Mouse (Mus musculus) adrenal gland, postnatal 14 days (tissue): ENCODE measurements around the gene Rpl11. TPM values are rescaled to one million over a fixed set of nuclear protein-coding genes. Genes with fewer than 3 reads are reported as not detected.
A peak's percentile ranks its signal among the peaks of the same experiment; 100 is the strongest.

Source experiments
- DNase-seq: peaks from one replicate; pipeline ENCODE4 v3.0.0; 2021; ENCODE audit warnings: mixed read lengths
- total RNA-seq: library from RNA; stranded (reverse); gene quantifications from 2 replicates; pipeline ENCODE4 v1.2.3, GENCODE M21; 2021

Gene Rpl11
- total RNA-seq, 1 experiment from 2014 or later, result 722 TPM

DNA sequence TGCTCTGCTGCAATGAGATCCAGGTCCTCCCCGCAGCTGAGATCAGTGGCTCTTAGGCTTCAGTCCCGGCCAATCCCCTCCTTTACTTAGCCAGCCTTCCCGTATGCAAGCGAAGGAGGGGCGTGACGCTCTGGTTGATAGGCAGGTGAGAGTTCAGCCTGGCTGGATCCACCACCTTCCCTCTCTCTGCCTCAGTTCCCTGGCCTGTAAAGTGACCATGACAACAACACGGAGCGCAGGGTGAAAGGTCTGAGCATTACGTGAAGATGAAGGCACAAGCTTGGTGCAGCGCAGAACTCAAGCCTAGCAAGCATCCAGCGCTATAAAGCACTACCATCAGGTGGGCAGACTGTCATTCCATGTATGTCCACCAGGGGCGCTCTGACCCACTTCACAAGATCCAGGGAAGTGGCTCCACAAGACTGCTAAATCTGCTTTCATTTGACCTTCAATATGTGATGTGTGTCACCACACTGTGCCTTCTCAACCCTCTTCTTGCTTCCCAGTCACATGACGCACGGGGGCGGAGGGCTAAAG is 18.0 kb upstream of the Rpl11 start:
- peak; percentile 89 for DNase-seq

DNA sequence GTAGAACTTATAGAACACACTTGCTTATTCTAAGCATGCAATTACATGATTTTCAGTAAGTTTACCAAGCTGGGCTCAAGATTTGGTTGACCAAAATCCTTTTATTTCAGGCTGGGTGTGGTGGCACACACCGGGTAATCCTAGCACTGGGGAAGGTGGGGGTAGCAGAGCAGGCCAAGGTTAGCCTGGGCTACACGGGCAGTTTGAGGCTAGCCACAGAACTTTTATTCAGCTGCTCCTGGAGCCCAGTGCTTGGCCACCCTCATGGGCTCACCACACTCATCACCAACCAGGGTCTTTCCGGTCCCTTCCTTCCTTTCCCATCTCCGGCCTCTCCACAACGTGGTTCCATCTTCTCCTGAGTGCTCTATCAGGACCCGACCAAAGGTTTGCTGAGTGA is 17.4 kb upstream of the Rpl11 start:
- DNase-seq, result no peak

DNA sequence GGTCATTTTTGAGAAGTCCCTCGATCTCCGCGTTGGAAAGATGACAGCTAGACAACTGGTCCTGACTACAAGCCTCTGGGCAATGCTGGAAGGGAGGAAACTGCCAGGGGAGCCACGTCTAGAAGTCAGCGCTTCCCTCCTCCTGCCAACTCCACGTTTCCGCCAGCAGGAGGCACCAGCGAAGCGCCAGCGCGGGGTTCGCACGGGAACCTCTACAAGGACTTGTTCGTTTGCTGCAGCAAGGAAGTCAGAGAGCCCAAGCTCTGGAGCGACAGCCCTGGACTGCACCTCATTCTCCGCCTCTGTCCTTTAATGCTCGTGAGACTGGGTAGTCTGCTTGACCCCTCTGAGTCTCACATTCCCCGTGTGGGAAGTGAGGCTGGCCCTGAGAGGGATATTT is 16.7 kb upstream of the Rpl11 start:
- peak; percentile 92 for DNase-seq

DNA sequence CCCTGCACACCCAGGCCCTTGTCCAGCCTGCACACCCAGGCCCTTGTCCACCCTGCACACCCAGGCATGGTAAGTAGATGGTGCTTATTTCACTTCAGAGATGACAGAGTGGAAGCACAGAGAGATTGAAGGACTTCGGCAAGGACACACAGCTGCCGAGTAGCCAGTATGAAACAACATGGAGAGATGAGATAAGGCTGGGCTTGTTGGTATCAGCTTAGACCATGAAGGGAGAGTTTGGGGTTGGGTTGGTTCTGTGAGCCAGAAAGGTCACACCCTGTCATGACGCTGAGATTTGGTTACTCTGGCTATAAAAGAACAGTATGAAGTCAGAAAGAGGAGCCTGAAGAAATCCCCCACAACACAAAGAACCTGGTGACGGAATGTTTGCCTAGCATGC is 16.1 kb upstream of the Rpl11 start:
- no peak for DNase-seq

DNA sequence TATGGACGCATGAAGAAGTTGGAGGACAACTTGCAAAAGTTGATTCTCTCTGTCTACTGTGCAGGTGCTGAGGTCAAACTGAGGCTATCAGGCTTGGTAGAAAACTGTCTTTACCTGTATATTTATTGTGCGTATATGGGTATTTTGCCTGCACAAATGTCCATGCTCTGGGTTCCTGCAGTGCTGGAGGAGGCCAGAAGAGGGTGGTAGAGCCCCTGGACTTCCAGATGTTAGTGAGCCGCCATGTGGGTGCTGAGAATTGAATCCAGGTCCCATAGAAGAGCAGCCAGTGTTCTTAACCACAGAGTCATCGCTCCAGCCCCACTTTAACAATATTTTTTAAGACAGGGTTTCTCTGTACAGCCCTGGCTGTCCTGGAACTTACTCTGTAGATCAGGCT is 9.9 kb upstream of the Rpl11 start:
- DNase-seq, result no peak

DNA sequence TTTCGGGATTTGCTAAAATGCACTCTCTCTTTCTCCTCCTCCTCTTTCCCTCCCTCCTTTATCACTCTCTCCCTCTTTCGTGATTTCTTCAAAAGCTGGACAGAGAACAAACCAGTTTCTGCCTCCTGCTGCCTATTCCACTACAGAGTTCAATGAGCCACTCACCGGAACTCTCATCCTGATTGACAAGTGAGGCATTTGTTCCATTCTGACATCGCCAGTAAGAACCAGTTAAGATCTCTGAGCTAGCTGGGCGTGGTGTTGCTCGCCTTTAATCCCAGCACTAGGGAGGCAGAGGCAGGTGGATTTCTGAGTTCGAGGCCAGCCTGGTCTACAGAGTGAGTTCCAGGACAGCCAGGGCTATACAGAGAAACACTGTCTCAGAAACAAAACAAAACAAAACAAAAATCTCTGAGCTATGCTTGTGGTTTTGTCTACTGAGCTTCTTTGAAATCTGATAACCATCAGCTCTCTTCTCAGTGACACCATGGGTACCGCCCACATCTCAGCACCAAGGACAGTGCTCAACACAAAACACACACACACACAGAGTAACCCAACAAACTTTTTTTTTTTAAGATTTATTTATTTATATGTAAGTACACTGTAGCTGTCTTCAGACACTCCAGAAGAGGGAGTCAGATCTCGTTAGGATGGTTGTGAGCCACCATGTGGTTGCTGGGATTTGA is 6.7 kb upstream of the Rpl11 start:
- peak; percentile 49 for DNase-seq

DNA sequence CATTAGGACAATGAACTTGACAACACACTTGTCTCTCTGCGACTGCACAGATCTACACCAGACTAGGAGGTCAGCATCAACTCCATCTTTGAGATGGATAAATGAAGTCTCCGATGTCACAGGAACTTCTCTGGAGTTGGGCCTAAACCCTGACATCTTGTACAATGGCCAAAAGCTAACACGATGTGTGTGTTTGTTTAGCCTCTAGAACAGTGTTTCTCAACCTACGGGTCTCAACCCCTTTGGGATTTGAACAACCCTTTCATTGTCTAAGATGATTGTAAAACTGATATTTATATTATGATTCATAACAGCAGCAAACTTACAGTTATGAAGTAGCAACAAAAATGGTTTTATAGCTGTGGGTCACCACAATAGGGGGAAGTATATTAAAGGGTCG is 4.7 kb upstream of the Rpl11 start:
- DNase-seq, result no peak

DNA sequence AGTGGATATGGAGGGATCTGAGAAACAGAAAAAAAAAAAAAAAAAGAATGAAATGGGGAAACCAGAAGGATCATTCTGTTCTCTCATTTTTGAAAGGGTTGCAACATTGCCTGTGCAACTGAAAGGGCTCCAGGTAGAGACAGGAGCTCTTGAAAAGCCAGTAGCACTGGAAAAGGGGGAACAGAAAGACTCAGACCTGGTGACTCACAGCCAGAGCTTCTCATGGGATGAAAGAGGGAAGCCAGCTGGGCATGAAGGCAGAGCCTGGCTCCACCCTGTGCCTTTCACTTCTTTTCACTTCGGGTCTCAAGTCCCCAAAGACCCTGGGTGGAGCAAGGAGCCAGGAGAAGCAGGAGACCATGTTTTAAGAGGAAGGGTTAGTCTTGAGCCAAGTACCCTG is 2.8 kb upstream of the Rpl11 start:
- no peak for DNase-seq

DNA sequence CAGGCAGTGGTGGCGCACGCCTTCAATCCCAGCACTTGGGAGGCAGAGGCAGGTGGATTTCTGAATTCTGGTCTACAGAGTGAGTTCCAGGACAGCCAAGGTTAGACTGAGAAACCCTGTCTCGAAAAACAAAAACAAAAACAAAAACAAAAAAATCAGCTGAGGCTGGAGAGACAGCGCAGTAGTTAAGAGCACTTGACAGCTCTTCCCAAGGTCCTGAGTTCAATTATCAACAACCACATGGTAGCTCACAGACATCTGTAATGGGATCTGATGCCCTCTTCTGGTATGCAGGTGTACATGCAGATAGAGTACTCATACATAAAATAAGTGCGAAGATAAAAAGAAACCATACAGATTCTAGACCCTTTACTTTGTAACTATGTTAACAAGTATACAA is 615 bp upstream of the Rpl11 start:
- no peak for DNase-seq

DNA sequence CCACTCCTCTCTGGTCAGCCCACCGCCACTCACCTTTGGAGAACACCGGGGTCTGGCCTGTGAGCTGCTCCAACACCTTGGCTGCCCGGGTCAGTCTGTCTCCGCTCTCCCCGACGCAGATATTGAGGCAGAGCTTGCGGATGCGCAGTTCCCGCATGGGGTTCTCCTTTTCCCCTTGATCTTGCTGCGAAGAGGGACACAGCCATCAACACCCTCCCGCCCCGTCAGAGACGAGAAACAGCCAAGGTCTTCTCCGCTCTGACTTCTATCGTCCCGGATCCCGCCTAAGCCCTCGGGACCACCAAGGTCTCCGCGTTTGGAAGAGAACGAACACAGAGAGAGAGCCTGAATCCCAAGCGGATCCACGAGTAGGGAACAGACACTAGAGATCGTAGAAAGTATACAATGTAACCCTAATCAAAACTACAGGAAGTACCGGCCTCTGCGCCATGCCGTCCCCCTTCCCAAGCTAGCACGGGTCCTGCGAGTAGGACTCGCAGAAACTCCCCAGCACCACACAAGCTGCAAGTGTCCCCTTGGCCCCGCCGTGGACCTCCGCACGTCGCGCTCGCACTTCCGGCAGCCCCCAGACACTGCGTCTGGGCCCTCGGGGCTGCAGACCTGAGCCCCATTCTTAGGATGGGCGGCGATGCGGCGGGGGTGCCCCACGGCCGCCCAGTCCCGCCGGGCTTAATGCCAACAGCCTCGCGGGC is 538 bp downstream of the Rpl11 start:
- no peak for DNase-seq

DNA sequence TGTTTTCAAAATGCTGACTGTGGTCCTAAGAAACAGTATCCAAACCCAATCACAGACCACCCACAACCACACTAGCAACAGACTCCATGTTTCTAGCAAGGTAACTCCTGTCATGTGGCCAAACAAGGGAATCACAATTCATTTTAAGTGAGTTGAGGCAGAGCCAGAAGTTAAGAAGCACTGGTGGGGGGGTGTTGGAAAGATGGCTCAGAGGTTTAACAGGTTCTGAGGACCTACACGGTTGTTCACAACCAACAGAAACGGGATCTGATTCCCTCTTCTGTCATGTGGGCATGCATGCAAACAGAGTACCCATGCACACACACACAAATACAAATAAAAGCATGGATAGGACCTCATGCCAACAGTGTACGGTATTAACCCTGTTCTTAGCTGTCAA is 1.2 kb downstream of the Rpl11 start:
- DNase-seq, result no peak

DNA sequence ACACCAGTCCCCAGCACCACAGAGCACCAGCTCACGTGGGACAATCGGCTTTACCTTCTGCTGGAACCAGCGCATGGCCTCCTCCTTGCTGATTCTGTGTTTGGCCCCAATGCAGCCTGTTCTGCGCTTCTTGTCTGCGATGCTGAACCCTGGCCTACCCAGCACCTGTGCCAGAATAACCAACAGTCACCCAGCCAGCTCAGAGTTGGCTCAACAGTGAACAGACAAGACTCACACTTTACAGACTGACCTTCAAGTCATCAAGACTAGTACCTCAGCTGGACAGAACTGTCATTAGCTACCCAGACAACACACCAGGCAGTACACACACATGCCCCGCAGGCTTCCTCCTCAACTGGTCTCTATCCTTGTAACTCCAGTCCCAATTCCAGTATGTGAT is 3.0 kb downstream of the Rpl11 start:
- peak; percentile 33 for DNase-seq

DNA sequence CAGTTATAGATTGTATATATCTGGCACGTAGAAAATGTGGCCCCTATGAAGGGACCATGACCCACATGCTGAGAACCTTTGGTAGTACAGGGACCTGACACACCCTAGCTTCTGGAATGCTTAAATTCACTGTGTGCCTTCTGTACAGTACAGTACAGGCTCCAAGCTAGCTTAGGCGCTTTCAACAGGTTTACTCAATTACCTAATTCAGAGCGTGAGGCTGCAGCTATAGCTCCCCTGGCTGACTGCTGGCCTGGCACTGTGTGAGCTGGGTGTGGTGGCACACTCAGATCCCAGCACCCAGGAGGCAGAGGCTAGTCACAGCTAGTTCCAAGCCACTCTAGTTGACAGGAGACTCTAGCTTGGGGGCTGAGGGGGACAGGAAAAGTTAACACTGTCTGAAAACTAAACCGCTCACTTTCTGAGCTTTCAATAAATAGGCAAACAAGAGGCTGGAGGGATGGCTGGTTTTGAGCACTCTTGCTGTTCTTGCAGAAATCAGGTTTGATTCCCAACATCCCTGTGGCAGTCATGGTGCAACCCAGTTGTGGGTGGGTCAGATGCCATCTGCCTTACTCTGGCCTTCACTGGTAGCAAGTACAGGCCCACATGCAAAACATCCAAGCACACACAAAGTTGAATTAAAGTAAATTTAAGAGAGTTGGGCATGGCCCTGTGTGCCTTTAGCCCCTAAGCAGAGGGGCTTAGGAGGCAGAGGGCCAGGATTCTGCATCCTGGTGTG is 4.8 kb downstream of the Rpl11 start:
- peak; percentile 36 for DNase-seq

DNA sequence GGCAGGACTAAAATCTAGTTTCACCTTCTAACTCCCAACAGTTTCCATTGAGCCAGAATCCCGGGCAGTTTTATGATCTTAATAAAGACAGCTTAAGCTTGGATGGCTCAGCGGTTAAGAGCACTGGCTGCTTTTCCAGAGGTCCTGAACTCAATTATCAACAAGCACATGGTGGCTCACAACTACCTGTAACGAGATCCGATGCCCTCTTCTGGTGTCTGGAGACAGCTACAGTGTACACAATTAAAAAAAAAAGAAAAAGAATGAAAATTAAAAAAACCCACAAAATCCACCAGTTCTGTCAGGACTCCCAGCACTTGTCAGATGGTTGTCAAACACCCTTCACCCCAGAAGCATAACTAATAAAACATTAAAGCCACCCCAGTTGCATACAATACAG is 5.6 kb downstream of the Rpl11 start:
- DNase-seq, result no peak

DNA sequence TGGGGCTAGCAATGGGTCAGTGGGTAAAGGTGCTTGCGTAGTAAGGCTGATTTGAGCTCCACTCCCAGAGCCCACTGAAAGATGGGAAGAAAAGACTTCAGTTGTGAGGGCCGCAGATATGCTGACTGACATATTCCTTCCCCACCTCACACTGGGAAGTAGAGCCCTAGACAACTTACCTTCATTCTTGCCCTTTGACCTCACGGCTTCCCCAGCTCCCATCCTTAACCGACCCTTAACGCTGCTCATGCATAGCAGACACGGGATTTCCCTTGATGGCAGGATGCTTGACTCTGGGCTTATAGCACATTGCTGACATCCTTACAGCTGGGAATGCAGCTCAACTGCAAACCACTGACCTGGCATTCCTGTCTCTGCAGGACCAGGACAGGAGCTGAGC is 6.3 kb downstream of the Rpl11 start:
- DNase-seq, result no peak

DNA sequence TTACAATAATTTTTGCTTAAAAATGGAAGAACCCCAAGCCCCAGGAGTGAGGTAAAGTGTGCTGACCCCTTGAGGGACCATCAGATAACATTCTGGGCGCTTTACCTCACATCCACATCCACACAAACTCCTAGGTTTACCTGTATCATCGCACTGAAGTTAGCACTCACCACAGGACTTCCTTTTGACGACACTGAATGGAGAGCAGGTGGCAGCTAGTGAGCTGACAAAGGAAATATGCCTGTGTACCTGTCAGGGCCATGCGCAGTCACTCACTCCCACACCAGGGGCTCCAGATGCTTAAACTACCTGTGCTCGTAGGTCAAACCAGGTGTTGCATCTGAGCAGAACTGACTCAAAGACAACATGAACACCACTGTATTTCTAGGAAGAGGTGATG is 8.1 kb downstream of the Rpl11 start:
- DNase-seq, result no peak

DNA sequence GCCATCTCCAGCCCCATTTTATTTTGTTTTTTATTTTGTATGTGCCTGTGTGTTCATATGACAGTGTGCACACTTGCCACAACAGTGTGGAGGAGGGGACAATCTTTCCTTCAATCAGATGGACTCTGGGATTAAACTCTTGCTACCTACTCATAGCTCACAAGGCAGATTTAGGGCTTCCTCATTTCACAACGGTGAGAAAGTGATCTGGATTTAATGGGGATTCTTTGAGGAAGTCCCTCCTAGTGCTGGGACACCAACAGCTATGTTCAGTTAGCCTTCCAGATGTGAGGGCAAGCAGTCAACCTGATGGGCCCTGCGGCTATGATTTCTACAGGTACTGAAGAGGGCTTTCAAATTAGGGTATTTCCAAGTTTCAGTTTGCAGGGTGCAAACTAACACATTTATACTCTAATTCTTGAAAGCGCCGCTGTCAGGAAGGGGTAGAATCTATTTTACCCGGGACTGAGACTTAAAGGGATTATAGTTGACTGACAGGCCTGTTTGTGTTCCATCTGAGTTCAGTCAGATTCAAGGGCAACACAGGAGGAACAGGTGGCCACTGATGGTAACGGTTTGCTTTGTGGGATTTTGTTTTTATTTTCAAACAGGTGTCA is 9.3 kb downstream of the Rpl11 start:
- no peak for DNase-seq

DNA sequence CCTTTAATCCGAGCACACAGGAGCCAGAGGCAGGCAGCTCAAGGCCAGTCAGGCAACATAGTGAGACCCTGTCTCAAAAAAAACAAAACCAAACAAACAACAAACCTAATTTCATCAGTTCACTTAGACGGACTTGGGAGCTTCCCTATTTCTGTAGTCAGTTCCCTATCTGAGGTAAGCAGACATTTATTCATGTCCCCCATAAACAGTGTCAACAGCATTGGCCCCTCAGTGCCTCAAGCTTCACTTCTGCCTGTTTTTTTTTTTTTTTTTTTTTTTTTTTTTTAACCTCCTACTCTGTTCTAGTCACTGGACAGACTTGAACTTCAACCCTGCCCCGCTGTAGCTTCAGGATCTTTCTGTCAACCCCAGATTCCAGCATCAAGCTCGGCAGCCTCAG is 18.1 kb downstream of the Rpl11 start:
- no peak for DNase-seq

DNA sequence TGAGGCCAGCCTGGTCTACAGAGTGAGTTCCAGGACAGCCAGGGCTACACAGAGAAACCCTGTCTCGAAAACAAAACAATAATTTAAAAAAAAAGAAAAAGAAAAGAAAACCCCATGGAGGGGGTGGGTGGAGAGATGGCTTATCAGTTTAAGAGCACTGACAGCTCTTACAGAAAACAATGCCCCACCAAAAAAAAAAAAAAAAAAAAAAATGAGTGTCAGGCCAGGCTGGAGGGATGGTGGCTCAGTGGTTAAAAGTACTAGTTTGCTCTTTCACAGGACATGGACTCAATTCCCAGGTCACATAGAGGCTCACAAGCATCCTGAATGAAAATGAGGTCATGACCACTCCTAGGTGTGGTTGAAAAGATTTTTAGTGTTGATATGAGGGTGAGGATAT is 20.0 kb downstream of the Rpl11 start:
- no peak for DNase-seq

DNA sequence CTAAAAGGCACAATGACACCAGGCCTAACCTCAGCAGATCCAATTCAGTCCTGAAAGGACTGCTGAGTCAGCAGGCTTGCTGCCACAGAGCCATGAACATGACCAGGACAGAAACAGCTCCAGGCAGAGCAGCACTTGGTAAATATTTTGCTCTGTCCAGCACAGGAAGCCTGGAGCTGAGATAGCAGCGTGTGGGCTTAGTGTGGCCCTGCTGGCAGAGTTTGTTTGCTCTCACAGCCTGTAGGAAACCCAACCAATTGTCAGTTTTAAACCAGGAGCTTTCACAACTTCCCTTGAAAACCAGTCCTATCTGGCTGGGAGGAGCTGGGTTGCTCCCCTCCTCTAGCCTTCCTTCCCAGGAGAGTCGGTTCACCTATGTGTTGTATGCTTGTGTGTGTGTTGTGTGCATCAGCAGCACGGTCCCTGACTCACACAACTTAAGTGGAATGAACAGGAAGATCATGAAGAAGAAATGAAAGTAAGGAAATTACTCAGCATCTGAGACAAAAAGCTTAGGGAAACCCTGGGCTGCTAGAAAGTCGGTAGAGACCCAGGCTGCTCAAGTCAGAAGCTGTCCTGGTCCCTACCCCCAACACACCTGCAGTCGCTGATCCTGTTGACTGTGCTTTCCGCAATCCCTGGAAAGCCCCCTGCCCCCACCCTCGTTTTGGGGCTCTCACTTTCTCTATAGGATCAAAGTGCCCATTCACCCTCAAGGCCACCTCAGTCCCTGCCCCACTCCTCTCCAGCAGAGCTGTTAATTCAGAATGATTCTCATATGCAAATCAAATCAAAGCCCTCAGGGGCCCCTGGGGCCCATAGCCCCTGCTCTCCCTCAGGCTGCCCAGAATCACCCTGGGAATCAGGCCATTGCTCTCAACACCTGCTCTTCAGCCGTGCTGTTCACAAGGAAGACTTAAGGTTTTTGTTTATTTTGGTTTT is 22.0 kb downstream of the Rpl11 start:
- DNase-seq, result peak; percentile 27

DNA sequence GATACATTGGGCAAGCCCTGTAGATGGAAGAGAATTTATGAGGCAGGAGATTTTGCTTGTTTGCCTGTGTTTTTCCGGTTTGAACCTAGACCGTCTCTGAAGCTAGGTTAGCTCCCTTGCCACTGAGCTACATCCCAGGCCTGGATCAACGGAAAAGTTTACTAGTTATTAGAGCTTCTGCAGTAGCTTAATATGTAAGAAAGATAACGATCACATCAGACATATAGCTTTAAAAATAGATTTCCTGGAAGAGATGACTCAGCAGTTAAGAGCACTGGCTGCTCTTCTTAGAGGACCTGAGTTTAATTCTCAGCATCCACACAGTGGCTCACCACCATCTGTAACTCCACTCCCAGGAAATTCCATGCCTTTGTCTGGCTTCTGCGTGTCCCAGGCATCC is 24.5 kb downstream of the Rpl11 start:
- no peak for DNase-seq

DNA sequence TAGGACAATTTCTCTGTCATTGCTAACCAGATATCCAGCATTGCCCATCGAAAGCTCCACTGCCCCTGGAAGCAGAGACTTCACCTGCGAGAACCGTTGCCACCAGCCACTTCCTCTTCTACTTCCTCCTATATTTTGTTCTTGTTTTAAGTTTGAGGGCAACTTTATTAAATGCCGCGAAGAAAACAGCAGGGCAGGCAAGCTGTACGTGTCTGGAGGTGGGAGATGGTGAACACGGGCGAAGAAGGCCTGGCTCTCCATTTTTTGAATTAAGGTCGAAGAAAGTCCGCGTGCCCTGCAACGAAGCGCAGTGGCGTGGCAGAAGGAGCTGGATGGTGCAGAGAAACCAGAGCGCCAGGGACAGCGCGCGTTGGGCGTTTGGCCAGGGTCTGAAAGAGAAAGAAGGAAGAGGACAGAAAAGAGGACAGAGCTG is 25.1 kb downstream of the Rpl11 start:
- no peak for DNase-seq
